Mouse (Mus musculus): ENCODE data around the gene Wwc2.
A peak's percentile ranks its signal among the peaks of the same experiment; 100 is the strongest.

Wwc2 gene

DNA sequence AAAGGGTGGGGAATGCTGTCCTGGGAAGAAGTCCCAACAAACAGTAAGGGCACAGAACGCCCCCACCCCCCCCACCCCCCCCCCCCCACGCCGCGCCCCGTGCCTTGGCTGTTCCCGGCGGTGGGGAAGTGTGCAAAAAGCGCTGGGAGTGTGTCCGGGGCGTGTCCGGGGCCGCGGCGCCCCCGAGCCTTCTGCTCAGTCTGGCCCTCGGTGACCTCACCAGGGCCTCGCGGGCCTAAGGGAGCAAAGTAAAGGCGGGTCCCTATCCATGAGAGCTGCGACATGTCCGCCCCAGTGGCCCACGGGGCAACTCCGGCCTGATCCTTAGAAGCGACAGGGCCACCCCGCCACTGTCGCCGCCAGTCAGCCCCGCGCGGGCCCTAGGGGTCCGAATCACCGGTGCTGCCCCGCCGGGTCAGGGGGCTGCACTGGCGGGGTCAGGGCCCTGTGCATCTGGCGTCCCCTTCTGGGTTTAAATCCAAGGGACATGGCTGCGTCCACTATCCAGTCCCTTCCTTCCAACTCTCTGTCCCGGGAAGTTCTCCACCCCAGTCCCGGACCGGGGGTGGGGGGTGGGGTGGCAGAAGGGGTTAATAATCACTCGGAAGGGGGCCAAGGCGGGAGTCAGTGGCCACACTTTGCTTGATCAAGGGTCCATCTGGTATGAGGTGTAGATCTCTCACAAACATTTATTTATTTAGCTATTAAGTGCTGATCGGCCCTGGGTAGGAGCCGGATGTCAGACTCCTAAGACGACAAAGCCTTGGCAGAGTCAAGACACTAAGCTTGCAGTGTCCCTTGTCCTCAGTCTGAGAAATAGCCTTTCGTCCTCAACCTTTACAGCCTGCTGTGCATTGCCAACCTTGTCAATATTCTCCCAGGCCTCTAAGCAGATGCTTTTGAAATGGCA is at the start of gene Wwc2:
Wwc2 (minus strand) TSS at position 14 of the 910 bp plus-strand sequence.
- peak; percentile 5 for DNase-seq (ENCODE audit: low spot score)

GRCm38 (mm10) chr8:48038261-48038934 is 47.7 kb upstream of the Wwc2 start:
- DNase-seq (ENCODE audit: low spot score): no peak

DNA sequence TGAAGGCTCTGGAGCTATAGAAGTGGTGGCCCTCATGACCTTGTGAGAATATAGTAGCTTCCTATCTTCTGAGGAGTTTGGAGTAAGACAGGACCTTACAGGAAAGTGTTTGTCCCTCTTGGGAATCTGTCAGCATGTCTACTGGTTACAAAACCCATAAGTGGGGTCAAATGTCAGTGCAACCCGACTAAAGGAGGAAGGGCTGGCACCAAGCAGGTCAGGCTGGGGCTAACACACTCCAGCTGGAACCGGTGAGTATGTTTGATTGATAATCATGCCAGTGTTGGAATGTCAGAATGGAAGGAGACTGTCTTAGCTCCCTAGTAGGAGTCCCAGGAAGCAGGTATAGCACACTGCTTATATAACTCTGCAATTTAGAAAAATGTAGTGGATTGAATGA is 41.3 kb upstream of the Wwc2 start:
- no peak for DNase-seq (ENCODE audit: low spot score)

GRCm38 (mm10) chr8:48030667-48031066 is 39.9 kb upstream of the Wwc2 start:
- no peak for DNase-seq (ENCODE audit: low spot score)

GRCm38 (mm10) chr8:48026796-48027195 is 36.1 kb upstream of the Wwc2 start:
- no peak for DNase-seq (ENCODE audit: low spot score)

DNA sequence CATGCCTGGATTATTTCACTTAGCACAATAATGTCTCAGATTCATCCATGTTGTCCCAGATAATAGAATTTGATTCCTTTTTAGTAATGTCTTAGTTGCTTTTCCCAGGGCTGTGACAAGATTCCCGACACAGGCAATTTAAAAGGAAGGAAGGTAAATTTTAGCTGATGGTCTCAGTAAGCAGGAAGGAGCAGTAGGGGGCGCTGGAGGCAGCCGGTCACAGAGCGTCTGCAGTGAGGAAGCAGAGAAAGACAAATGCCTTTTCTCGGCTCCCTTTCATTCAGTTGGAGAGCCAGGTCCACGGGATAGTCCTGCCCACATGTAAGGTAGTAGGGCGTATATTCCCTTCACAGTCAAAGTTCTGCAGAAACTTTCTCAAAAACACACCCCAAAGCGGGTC is 32.5 kb upstream of the Wwc2 start:
- DNase-seq (ENCODE audit: low spot score): no peak

- no peak for DNase-seq (ENCODE audit: low spot score)
Observed at GRCm38 (mm10) chr8:48019737-48020136, 29.0 kb upstream of the Wwc2 start.

DNA sequence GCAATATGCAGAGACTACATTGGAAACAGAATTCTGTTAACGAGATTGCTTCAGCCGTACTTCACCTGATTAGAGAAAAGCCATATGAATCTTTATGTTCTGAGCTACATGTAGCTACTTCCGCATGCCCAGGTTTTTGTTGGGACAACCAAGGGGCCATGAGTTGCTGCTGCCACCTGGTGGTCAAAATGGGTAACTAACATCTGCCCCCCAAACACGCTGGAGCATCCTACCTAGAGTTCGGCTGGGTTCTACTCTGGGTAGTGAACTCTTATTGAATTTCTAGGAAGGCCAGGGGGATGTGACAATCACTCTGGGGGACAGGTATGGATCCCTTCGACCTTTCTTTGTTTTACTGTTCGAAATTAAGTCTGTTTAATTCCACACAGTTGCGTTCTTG is 25.8 kb upstream of the Wwc2 start:
- DNase-seq (ENCODE audit: low spot score): peak; percentile 43

DNA sequence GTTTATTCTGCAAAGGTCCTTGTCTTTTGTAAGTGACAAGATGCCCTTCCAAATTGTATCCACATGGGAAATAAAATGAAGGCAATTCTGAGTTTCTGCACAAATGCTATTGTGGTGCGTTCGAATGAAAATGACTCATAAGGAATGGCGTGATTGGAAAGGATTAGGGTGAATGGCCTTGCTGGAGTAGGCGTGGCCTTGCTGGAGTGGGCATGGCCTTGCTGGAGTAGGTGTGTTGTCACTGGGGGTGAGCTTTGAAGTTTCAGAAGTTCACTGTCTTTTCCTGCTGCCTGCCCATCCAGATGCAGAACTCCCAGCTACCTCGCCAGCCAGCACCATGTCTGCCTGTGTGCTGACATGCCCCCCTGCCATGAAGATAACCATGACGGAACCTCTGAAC is 23.7 kb upstream of the Wwc2 start:
- DNase-seq (ENCODE audit: low spot score): no peak

- no peak for DNase-seq (ENCODE audit: low spot score)
Observed at GRCm38 (mm10) chr8:48013281-48013680, 22.6 kb upstream of the Wwc2 start.

- DNase-seq (ENCODE audit: low spot score): no peak
Observed at GRCm38 (mm10) chr8:48011871-48012270, 21.1 kb upstream of the Wwc2 start.

DNA sequence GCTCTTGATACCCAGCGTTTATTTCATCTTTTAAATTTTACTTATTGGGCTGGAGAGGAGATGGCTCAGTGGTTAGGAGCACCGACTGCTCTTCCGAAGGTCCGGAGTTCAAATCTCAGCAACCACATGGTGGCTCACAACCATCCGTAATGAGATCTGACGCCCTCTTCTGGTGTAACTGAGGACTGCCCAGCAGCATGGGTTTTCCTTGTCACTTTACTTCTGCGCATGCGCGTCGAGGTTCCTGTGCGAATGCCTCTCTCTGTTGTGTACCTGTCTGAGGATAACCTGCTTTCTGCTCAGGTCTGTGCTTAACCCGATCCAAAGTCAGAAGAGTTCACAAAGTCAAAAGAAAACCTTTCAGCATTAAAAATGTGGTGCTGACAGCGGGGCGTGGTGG is 20.3 kb upstream of the Wwc2 start:
- no peak for DNase-seq (ENCODE audit: low spot score)

DNA sequence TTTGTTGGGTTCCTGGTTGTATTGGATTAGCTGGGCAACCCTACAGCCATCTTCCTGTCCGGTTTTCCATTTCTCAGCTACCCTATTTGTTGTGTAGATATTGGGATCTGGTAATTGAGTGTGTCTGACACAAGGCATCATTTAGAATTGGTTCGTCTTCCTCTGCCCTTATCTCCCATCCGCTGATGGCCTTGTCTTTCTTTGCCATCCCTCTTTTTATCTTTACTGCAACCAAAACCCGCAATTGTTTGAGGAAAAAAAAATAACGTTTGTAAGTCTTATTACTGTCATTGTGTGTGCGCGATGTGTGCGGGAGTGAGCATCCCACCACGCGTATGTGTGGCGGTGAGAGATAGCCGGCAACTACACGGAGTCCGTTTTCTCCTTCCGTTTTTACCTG is 18.7 kb upstream of the Wwc2 start:
- no peak for DNase-seq (ENCODE audit: low spot score)

DNA sequence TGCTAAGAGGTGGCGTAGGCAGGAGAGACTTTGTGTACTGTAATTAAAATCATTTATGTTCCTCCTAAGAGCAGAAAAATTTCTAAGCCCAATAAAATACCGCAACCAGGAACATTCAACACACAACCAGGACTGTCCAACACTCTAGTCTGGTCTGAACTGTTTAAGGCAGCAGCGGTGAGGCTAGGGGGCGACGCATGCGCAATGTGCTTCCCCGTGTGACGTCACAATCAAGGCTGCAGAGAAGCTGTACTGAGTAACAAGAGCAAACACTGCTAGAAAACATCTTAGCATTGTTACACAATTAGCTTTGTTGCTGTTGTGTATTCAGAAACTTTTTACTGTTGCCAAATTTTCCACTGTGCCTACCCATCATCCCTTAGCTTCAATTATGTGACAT is 18.2 kb upstream of the Wwc2 start:
- no peak for DNase-seq (ENCODE audit: low spot score)

- no peak for DNase-seq (ENCODE audit: low spot score)
Observed at GRCm38 (mm10) chr8:48006869-48007268, 16.1 kb upstream of the Wwc2 start.

- DNase-seq (ENCODE audit: low spot score): no peak
Observed at GRCm38 (mm10) chr8:48002551-48002950, 11.8 kb upstream of the Wwc2 start.

- DNase-seq (ENCODE audit: low spot score): no peak
Observed at GRCm38 (mm10) chr8:48001395-48001794, 10.7 kb upstream of the Wwc2 start.

GRCm38 (mm10) chr8:47996712-47997111 is 6.0 kb upstream of the Wwc2 start:
- DNase-seq (ENCODE audit: low spot score): no peak

DNA sequence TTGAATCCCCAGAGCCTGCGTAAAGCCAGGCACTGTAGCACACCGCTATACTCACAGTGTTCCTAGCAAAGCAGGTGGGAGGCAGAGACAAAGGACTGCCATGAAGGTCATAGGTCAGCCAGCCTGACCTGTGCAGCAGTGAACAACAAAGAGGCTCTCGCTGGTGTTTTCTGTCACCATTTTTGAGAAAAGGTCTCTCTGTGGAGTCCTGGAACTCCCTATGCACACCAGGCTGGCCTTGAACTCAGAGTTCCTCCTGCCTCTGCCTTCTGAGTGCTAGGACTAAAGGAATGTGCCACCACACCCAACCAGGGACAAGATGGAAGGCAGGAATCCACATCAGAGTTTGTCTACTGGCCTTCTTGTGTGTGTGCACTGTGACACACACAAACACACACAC is 5.4 kb upstream of the Wwc2 start:
- no peak for DNase-seq (ENCODE audit: low spot score)

DNA sequence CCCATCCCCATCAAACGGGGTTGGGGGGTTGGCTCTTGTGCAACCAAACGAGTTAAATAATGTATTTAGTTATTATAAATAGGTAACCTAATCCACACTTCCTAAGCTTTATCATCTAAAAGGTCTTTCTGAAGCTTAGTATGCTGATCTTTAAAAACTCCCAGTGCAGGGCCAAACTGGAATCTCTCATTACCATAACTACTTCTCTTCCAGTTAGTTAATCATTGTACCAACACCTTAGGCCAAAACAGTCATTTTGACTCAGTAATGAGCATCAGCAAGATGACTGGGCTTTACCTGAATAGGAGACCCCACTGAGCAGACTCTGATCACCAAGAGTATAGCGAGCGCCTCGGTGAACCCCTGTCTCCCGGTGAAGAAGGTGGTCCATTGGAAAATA is 4.7 kb upstream of the Wwc2 start:
- DNase-seq (ENCODE audit: low spot score): no peak

DNA sequence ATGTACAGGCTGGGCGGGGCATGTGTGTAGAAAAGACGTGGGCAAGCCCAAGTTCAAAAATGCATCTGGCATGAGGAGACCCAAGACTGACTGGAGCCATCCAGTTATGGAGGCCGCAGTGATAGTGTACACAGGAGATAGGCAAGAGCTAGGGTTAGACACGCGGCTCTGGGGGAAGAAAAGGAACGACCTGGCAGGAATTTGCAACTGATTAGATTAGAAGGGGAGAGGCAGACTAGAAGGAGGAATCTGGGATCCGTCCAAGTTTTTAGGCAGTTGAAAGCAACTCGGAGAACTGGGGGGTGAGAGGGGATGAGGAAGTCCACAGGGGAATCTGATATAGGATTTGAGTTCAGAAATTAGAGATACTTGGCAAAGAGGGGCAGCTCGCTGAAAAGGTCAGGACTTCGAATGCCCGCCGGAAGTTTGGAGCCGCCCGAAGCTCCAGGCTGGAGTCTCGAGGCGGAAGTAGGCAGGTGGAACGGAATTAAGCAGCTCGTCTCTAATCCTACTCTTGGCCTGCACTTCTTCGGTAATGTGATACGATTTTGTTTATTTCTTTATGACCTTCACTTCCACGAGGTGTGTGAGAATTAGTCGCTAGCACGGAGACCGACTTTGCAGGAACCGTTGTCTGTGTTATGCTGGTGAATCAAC is 4.0 kb upstream of the Wwc2 start:
- DNase-seq (ENCODE audit: low spot score): no peak

DNA sequence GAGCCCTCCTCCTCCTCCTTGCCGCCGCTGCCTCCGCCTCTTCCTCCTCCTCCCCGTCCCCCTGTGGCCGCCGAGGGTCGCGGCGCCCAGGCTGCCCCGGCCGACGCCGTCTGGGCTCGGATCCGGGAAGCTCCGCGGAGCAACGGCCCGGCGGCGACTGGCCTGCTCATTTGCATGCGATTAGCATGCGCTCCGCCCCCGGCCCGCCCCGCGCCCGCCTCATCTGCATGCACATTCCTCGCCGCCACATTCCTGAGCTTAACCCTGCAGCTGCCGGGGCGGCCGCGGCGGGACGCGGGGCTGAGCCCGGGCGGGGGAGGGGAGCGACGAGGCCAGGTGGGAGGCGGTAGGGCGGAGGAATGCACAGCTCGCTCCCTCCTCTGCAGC is 345 bp downstream of the Wwc2 start:
- peak; percentile 46 for DNase-seq (ENCODE audit: low spot score)
